Mouse (Mus musculus) C2C12 (cell line): ENCODE measurements around the gene Eml2. TPM values are rescaled to one million over a fixed set of nuclear protein-coding genes. Genes with fewer than 3 reads are reported as not detected.

Experiments used
- H3K27me3 ChIP-seq: one replicate; pipeline ENCODE4 v1.6.1; 2011; ENCODE audit not compliant: control insufficient read depth, insufficient read depth, insufficient read length
- H3K36me3 ChIP-seq: one replicate; pipeline ENCODE4 v1.6.1; 2011; ENCODE audit not compliant: control insufficient read depth, insufficient read depth
- H3K4me3 ChIP-seq: one replicate; pipeline ENCODE4 v1.5.1; 2011; ENCODE audit warnings: mild to moderate bottlenecking, control low read depth; ENCODE audit not compliant: poor library complexity, insufficient read depth, severe bottlenecking
- H3K79me2 ChIP-seq: one replicate; pipeline ENCODE4 v1.6.1; 2011; ENCODE audit not compliant: control insufficient read depth, insufficient read depth
- H3K79me3 ChIP-seq: one replicate; pipeline ENCODE4 v1.6.1; 2011; ENCODE audit warnings: low read depth, control low read depth
- H3ac ChIP-seq: one replicate; pipeline ENCODE3; 2011; ENCODE audit warnings: low read depth; ENCODE audit not compliant: control insufficient read depth, insufficient read length
- CEBPB ChIP-seq: IDR thresholded peaks from one replicate; pipeline ENCODE4 v1.6.1; 2011; ENCODE audit warnings: low read depth, mild to moderate bottlenecking, control low read depth, moderate library complexity
- CTCF ChIP-seq: IDR thresholded peaks from one replicate; pipeline ENCODE4 v1.5.1; 2011; ENCODE audit not compliant: control insufficient read depth, insufficient read depth, insufficient read length
- FOSL1 ChIP-seq: IDR thresholded peaks from one replicate; pipeline ENCODE4 v1.8.0; 2011; ENCODE audit warnings: mild to moderate bottlenecking, low read length; ENCODE audit not compliant: poor library complexity, insufficient read depth, severe bottlenecking
- MAX ChIP-seq: IDR thresholded peaks from one replicate; pipeline ENCODE4 v1.6.1; 2011; ENCODE audit warnings: mild to moderate bottlenecking, control low read depth
- MYOD1 ChIP-seq: IDR thresholded peaks from one replicate; pipeline ENCODE4 v1.6.1; 2011; ENCODE audit warnings: low read depth; ENCODE audit not compliant: control insufficient read depth, insufficient read length
- MYOG ChIP-seq: IDR thresholded peaks from one replicate; pipeline ENCODE4 v1.6.1; 2011; ENCODE audit not compliant: control insufficient read depth, insufficient read length; ENCODE audit errors: extremely low read depth
- USF1 ChIP-seq: IDR thresholded peaks from one replicate; pipeline ENCODE4 v1.6.1; 2011; ENCODE audit warnings: low read depth, mild to moderate bottlenecking, control low read depth, moderate library complexity
- polyA plus RNA-seq: library from polyadenylated mRNA; unstranded; fragments of >200 nt; fragmentation: generic; extraction: Trizol; gene quantifications from one replicate; pipeline ENCODE4 v1.2.1, GENCODE M21; 2012; ENCODE audit warnings: missing spikeins

Gene Eml2
- polyA plus RNA-seq, 1 experiment, result 16.4 TPM

- Histone ChIP-seq H3K27me3 (no peaks in the 10 kb centered on the region), H3K36me3 (no peaks in the 10 kb centered on the region), H3K79me2 (peaks cover 34% of the 10 kb centered on the region), H3ac (peak overlapping the region; percentile 56), H3K79me3 (peaks cover 26% of the 10 kb centered on the region), H3K4me3 (peak overlapping the region; percentile 36)
- no peak for TF ChIP-seq MAX
- no peak for TF ChIP-seq MYOD1
- no peak for TF ChIP-seq CEBPB
- TF ChIP-seq CTCF, result no peak
- TF ChIP-seq MYOG, result no peak
- no peak for TF ChIP-seq USF1
- TF ChIP-seq FOSL1, result no peak
These were observed 50.9 kb downstream of the Eml2 start for GRCm38 (mm10) chr7:19226817-19227797.

GRCm38 (mm10) chr7:19227883-19228792 is 51.9 kb downstream of the Eml2 start, which contains the start of gene Opa3:
Gene Opa3, plus strand, starts transcription at chr7:19228334.
- no peaks in the 10 kb centered on the region for H3K36me3 ChIP-seq
- peaks cover 33% of the 10 kb centered on the region for H3K79me3 ChIP-seq
- peak within 1 kb of the TSS; percentile 87 for H3ac ChIP-seq
- no peaks in the 10 kb centered on the region for H3K27me3 ChIP-seq
- H3K79me2 ChIP-seq, result peaks cover 44% of the 10 kb centered on the region
- TF ChIP-seq CTCF (peak; percentile 10), MAX (peak; percentile 59), FOSL1 (peak; percentile 26), USF1 (no peak), MYOD1 (no peak), MYOG (no peak), CEBPB (no peak)
- H3K4me3 ChIP-seq, result peak within 1 kb of the TSS; percentile 44

GRCm38 (mm10) chr7:19228793-19229148 is 52.5 kb downstream of the Eml2 start:
- Histone ChIP-seq H3K79me2 (peaks cover 51% of the 10 kb centered on the region), H3K27me3 (no peaks in the 10 kb centered on the region), H3ac (peak overlapping the region; percentile 85), H3K36me3 (no peaks in the 10 kb centered on the region), H3K79me3 (peaks cover 38% of the 10 kb centered on the region), H3K4me3 (peak overlapping the region; percentile 44)
- TF ChIP-seq MAX (no peak), CEBPB (no peak), USF1 (no peak)

GRCm38 (mm10) chr7:19229404-19229803 is 53.2 kb downstream of the Eml2 start:
- Histone ChIP-seq H3K36me3 (no peaks in the 10 kb centered on the region), H3ac (peak overlapping the region; percentile 85), H3K79me2 (peaks cover 57% of the 10 kb centered on the region), H3K27me3 (no peaks in the 10 kb centered on the region), H3K4me3 (peak overlapping the region; percentile 44), H3K79me3 (peaks cover 42% of the 10 kb centered on the region)
- TF ChIP-seq MAX (no peak), FOSL1 (no peak), MYOG (no peak), CEBPB (no peak), MYOD1 (no peak), CTCF (no peak), USF1 (no peak)

- no peaks in the 10 kb centered on the region for H3K36me3 ChIP-seq
- peaks cover 64% of the 10 kb centered on the region for H3K79me2 ChIP-seq
- H3K27me3 ChIP-seq, result no peaks in the 10 kb centered on the region
- peaks cover 44% of the 10 kb centered on the region for H3K79me3 ChIP-seq
- H3ac ChIP-seq, result no peak overlapping the region
- H3K4me3 ChIP-seq, result no peak overlapping the region
- TF ChIP-seq CEBPB, result no peak
- TF ChIP-seq FOSL1, result no peak
- no peak for TF ChIP-seq MAX
- no peak for TF ChIP-seq MYOG
- TF ChIP-seq CTCF, result no peak
- no peak for TF ChIP-seq USF1
- TF ChIP-seq MYOD1, result no peak
These were observed 53.9 kb downstream of the Eml2 start for GRCm38 (mm10) chr7:19230041-19230580.
